Mouse (Mus musculus) lung, postnatal 14 days (tissue): ENCODE results near the gene Dtx4.
"Not testable (repeated sequence)": the region's sequence is repeated elsewhere in the genome, so short reads cannot be mapped to it uniquely, and the experiment has no call there.

Experiments used
- DNase-seq: peaks from one replicate; pipeline ENCODE4 v3.0.0; 2021

The Dtx4 gene

GRCm38 (mm10) chr19:12501370-12502347 lies at the start of gene Dtx4:
Gene Dtx4, minus strand, starts transcription at chr19:12501454.
- peak; percentile 98 for DNase-seq

- DNase-seq: no peak
These were observed 49.0 kb upstream of the Dtx4 start for GRCm38 (mm10) chr19:12550005-12550942.

GRCm38 (mm10) chr19:12549166-12549565 lies 47.9 kb upstream of the Dtx4 start:
- peak; percentile 62 for DNase-seq

- not testable (repeated sequence) for DNase-seq
These were observed 44.2 kb upstream of the Dtx4 start, which contains the start of gene Fam111a for GRCm38 (mm10) chr19:12545440-12545839. Gene Fam111a, plus strand, starts transcription at chr19:12545740.

GRCm38 (mm10) chr19:12541644-12542043 lies 40.4 kb upstream of the Dtx4 start:
- DNase-seq: no peak

- no peak for DNase-seq
These were observed 39.5 kb upstream of the Dtx4 start for GRCm38 (mm10) chr19:12540727-12541126.

GRCm38 (mm10) chr19:12539975-12540374 lies 38.7 kb upstream of the Dtx4 start:
- DNase-seq: no peak

GRCm38 (mm10) chr19:12537168-12537567 lies 35.9 kb upstream of the Dtx4 start:
- no peak for DNase-seq

GRCm38 (mm10) chr19:12523377-12523776 lies 22.1 kb upstream of the Dtx4 start:
- no peak for DNase-seq

- DNase-seq: no peak
These were observed 17.3 kb upstream of the Dtx4 start for GRCm38 (mm10) chr19:12518541-12518890.

- DNase-seq: peak; percentile 59
These were observed 16.7 kb upstream of the Dtx4 start for GRCm38 (mm10) chr19:12517671-12518540.

- no peak for DNase-seq
These were observed 13.4 kb upstream of the Dtx4 start for GRCm38 (mm10) chr19:12514621-12515020.

- DNase-seq: no peak
These were observed 1.5 kb upstream of the Dtx4 start for GRCm38 (mm10) chr19:12502756-12503155.

GRCm38 (mm10) chr19:12500881-12501311 lies 358 bp downstream of the Dtx4 start:
- peak; percentile 45 for DNase-seq

GRCm38 (mm10) chr19:12500124-12500523 lies 1.1 kb downstream of the Dtx4 start:
- DNase-seq: no peak

- DNase-seq: no peak
These were observed 1.8 kb downstream of the Dtx4 start for GRCm38 (mm10) chr19:12499485-12499884.

- no peak for DNase-seq
These were observed 2.3 kb downstream of the Dtx4 start for GRCm38 (mm10) chr19:12498941-12499340.

- no peak for DNase-seq
These were observed 2.9 kb downstream of the Dtx4 start for GRCm38 (mm10) chr19:12498321-12498720.

- DNase-seq: no peak
These were observed 3.3 kb downstream of the Dtx4 start for GRCm38 (mm10) chr19:12497909-12498308.

GRCm38 (mm10) chr19:12496241-12496640 lies 5.0 kb downstream of the Dtx4 start:
- DNase-seq: no peak

- DNase-seq: no peak
These were observed 6.2 kb downstream of the Dtx4 start for GRCm38 (mm10) chr19:12494972-12495535.

GRCm38 (mm10) chr19:12494187-12494458 lies 7.1 kb downstream of the Dtx4 start:
- no peak for DNase-seq
